Mouse (Mus musculus) megakaryocyte, embryonic 14.5 days (primary cell): ENCODE data around the gene Elovl6.

Experiments used
- FLI1 ChIP-seq: IDR thresholded peaks from 2 replicates; pipeline ENCODE4 v1.6.1; 2012; ENCODE audit warnings: low read length, inconsistent platforms, mixed read lengths
- GATA1 ChIP-seq: IDR thresholded peaks from 3 replicates; pipeline ENCODE4 v1.6.1; 2012; ENCODE audit warnings: mixed read lengths, low read length, inconsistent platforms, borderline replicate concordance

- TF ChIP-seq GATA1, result no peak
- TF ChIP-seq FLI1, result no peak
These were observed 43.4 kb upstream of the Elovl6 start for GRCm38 (mm10) chr3:129488774-129489173.
